Mouse (Mus musculus) thymus, postnatal 10 days (tissue): Measurements from ENCODE around the gene Setdb1.
"Not testable (repeated sequence)": the region's sequence is repeated elsewhere in the genome, so short reads cannot be mapped to it uniquely, and the experiment has no call there.

ENCODE experiments used
- DNase-seq, 2 experiments: peaks; one replicate each; pipeline ENCODE4 v3.0.0; 2021; ENCODE audit warnings: low spot score in 2 of 2

The Setdb1 gene

GRCm38 (mm10) chr3:95356701-95357449, at the start of gene Setdb1:
Setdb1 (minus strand) TSS chr3:95357202.
- DNase-seq: peak; percentile 93 to 97

- no peak for DNase-seq
Measured at GRCm38 (mm10) chr3:95402741-95403140, 45.7 kb upstream of the Setdb1 start, which contains the start of gene 4930558C23Rik. 4930558C23Rik (minus strand) TSS chr3:95402841.

GRCm38 (mm10) chr3:95394385-95394784, 37.4 kb upstream of the Setdb1 start:
- DNase-seq: peak in 1 of 2 experiments; percentile 5

- DNase-seq: no peak
Measured at GRCm38 (mm10) chr3:95385401-95386075, 28.5 kb upstream of the Setdb1 start.

GRCm38 (mm10) chr3:95373208-95373607, 16.2 kb upstream of the Setdb1 start:
- no peak for DNase-seq

DNA sequence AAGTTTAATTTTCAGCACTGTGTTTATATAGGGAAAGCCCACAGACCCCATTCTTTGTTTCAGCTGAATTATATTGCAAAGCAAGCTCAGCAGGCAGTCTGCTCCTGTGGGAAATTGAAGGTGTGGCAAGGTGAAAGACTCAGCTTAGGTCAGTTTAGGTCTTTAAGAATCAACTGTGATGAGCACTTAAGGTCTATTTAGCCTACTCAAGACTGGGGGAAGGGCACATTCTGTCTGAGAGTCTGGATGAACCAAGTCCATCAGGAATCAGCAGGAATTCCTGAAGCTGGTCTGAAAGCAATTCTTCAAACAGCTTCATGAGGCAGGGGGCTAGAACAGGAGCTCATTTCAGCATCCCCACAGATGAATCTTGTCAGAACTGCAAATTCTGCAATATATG, 13.1 kb upstream of the Setdb1 start:
- DNase-seq: no peak

- not testable (repeated sequence) for DNase-seq
Measured at GRCm38 (mm10) chr3:95360276-95360675, 3.3 kb upstream of the Setdb1 start.

GRCm38 (mm10) chr3:95357746-95358145, 744 bp upstream of the Setdb1 start:
- no peak for DNase-seq

DNA sequence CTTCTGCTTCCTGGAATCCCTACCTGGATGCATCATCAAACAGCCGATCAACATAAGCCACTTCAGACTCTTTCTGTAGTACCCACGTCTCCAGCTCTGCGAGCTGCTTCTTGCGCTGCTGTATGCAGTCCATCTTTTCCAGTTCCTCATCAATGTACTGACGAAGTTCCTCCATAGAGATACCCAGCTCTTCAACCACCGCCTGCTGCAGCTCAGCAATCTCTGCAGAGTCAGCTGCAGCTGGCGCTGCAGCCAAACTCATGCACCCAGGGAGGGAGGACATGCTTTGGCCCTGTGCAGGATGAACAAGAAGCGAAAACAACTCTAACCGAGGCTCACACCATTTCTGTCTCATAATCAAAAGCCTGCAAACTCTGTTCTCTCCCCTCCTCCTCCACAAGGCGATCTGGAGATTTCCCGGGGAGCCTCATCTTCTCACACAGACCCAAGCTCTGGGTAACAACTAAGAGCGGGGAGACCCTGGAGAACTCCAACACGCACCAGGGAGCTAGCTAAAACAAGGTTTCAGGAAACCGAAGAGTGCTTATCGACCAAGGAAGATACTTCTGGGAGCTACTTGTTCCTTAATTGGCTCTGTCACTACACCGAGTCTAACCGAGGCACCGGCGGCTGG, 974 bp downstream of the Setdb1 start:
- DNase-seq: not testable (repeated sequence)

DNA sequence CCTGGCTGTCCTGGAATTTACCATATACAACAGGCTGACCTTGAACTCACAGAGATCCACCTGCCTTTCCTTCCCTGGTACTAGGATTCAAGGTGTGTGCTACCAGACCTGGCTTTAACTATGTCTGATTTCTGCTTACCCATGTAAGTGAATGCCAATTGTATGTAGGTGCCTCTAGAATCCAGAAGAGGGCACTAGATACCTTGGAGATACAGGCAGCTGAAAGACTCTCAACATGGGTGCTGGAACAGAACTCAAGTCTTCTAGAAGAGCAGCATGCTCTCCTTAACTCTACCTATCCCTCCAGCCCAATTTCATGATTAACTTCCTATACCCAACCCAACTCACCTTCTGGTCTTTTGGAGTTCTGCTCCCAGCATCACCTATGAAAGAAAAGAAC, 7.5 kb downstream of the Setdb1 start:
- DNase-seq: peak in 1 of 2 experiments; percentile 38

- DNase-seq: not testable (repeated sequence)
Measured at GRCm38 (mm10) chr3:95348343-95348742, 8.7 kb downstream of the Setdb1 start.

GRCm38 (mm10) chr3:95346454-95346853, 10.5 kb downstream of the Setdb1 start:
- no peak for DNase-seq

- not testable (repeated sequence) for DNase-seq
Measured at GRCm38 (mm10) chr3:95343356-95344000, 13.5 kb downstream of the Setdb1 start.

DNA sequence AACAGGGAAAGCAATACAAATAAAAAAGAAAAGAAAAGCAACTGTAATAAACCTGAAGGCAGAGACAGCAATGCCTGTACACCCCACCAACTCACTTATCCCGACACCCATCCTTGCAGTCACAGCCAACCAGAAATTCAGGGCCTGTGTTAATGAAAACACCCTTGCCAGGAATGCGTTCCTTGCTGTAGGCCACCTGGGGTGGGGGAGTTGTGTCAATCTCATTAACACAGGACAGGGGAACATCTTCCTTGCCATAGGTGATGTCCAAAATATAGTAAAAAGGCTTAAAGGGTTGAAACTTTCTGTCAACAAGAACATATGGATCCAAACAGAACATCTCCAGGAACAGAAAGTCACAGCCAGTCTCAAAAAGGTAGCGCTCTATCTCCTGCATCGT, 18.8 kb downstream of the Setdb1 start:
- no peak for DNase-seq

- DNase-seq: no peak
Measured at GRCm38 (mm10) chr3:95337345-95337744, 19.7 kb downstream of the Setdb1 start.

- DNase-seq: no peak
Measured at GRCm38 (mm10) chr3:95331528-95331927, 25.5 kb downstream of the Setdb1 start.

DNA sequence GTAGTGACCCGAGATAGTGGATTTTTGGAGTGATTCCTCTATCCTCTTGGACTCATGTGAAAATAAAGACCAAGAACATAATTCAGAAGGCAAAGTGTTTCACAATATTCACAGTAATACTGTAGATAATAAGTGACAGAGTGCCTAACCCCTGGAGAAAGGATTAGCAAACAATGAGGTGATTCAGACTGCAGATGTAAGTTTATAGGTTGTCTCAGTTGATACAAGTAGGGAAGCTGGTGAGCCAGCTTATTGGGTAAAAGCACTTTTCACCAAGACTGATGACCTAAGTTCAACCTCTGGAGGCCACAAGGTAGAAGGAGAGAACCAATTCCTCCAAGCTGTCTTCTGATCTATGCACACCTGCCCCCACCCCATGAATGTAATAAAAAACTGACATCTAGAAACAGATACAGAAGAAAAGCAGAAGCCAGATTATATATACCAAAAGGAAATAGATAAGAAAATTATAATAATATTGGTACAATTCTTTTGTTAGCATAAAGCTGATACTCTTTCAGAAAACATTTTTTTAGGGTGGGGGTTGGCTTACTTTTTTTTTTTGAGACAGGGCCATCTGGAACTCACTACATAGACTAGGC, 28.1 kb downstream of the Setdb1 start:
- DNase-seq: no peak

GRCm38 (mm10) chr3:95324454-95325144, 32.4 kb downstream of the Setdb1 start:
- DNase-seq: no peak

DNA sequence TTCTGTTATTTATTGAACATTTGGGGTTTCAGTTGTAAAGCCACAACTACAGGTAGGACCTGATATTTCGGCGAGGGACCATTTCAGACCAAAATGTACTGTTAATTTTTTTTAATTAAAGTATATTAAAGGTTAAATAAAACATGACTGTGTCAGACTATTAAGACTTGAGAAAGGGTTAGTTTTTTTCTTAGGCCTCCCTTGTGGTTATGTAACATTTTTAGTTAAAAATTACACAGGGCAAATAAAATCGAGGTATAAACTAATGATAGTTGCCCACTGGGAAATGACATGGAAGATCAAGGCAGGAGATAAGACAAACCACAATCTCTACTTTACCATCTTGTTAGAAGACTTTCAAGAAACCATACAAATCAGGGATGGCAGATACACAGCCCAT, 33.6 kb downstream of the Setdb1 start:
- DNase-seq: no peak

DNA sequence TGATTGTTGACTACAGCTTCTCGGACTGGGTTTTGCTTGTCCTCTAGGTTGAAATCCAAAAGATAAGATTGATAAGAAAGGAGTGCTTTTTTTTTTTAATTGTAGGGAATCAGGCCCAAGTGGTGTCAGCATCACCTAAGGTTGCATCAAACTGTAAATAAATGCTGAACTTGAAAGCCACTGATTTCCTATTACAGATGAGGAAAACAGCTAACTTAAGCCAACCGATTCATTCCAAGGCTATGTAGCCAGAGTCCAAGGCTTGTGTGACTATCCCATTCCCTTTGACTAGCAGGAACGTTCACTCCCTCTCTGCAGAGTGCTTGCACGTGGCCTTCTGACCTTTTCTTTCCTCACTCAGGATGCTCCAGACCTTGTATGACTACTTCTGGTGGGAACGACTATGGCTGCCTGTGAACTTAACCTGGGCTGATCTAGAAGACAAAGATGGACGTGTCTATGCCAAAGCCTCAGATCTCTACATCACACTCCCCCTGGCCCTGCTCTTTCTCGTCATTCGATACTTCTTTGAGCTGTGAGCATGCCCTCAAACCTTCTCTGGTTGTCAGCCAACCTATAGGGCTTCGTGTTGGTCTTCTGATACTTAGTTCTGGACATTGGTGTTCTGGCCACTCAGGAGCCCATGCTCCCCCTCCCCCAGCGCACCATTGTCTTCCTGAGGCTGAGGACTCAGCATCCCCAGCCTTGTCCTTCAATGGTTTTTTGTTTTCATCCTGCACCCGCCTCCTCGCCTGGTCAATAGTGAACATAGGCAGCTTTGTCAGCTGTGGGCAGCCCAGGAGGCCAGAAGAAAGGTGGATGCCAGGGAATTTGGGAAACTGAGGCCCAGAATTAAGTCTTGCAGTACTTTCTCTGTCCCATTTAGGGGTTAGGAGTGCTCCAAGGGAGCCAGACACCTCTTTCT, 37.0 kb downstream of the Setdb1 start:
- DNase-seq: no peak
